Mouse (Mus musculus) myocyte (in vitro differentiated cells): Measurements from ENCODE around the gene Chrm4.

Source experiments
- POLR2A ChIP-seq: IDR thresholded peaks from one replicate; pipeline ENCODE4 v1.6.1; 2011; ENCODE audit warnings: low read depth, mild to moderate bottlenecking, control low read depth, moderate library complexity; ENCODE audit not compliant: insufficient read length
- POLR2AphosphoS2 ChIP-seq: IDR thresholded peaks from one replicate; pipeline ENCODE4 v1.6.1; 2011; ENCODE audit warnings: low read depth, control low read depth; ENCODE audit not compliant: insufficient read length

GRCm38 (mm10) chr2:91924726-91925125 is 2.3 kb upstream of the Chrm4 start:
- TF ChIP-seq POLR2AphosphoS2 (no peak), POLR2A (no peak)
